Mouse (Mus musculus) induced T-regulatory cell, adult 2 months (primary cell): ENCODE data around the gene Scgb1b17.
"Not testable (repeated sequence)": the region's sequence is repeated elsewhere in the genome, so short reads cannot be mapped to it uniquely, and the experiment has no call there.

Experiments
- DNase-seq: peaks from one replicate; pipeline ENCODE4 v3.0.0-alpha.2; 2012; ENCODE audit warnings: low read depth

Gene Scgb1b17

GRCm38 (mm10) chr7:33063149-33063548, at the start of gene Scgb1b17:
Scgb1b17 (plus strand) TSS chr7:33063449.
- not testable (repeated sequence) for DNase-seq

- not testable (repeated sequence) for DNase-seq
These were observed 6.8 kb upstream of the Scgb1b17 start, which contains the start of gene Scgb2b17 for GRCm38 (mm10) chr7:33056461-33056860. Scgb2b17 (minus strand) TSS chr7:33056561.
